Mouse (Mus musculus): ENCODE measurements around the gene AB124611. TPM values are rescaled to one million over a fixed set of nuclear protein-coding genes. Genes with fewer than 3 reads are reported as not detected.

Gene AB124611
- polyA plus RNA-seq, 1 experiment from 2014 or later: 5.2 TPM

DNA sequence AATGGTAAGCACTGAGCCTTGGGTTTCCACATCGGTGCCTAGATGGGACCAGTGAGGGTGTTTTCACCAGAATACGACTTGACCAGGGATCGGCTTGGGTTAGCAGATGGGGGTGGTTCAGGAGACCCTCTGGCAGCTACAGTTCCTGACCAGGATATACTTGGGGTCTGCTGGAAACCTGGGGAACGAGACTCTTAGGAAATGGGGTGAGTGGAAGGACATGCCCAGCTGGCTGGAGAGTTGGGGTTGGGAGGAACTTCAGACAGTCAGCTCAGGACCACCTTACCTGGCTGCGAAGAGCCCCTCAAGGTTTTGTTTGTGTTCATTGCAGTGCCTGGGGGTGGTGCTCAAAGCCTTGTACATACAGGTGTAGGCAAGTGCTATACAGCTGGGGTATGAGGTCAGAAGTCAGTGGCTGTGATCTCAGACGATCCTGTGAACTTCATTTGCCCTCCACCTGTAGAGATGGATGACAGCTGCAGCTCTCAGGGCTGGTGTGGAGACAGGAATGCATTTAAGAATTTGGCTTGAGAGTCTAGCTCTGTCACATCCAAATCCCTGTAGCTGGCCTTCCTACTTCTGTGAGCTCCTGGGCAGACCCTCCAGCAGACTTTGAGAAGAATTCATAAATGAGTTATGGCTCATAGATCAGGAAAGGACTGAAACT is 27.8 kb downstream of the AB124611 start:
- no peak overlapping the region for H3K4me3 ChIP-seq (replicated peaks)
- no peak overlapping the region for H3K4me2 ChIP-seq
- H3K9me3 ChIP-seq (replicated peaks): no peaks in the 10 kb centered on the region
- H3K4me1 ChIP-seq: peaks cover 18% of the 10 kb centered on the region
- H3K9ac ChIP-seq: no peak overlapping the region
- ATAC-seq (replicated peaks; ENCODE audit: low FRiP score): no peak
- no peaks in the 10 kb centered on the region for H3K27me3 ChIP-seq
- peaks cover 42% of the 10 kb centered on the region for H3K36me3 ChIP-seq
- WGBS: 87% methylated on average over 6 of the region's 6 CpGs
- no peak overlapping the region for H3K27ac ChIP-seq

DNA sequence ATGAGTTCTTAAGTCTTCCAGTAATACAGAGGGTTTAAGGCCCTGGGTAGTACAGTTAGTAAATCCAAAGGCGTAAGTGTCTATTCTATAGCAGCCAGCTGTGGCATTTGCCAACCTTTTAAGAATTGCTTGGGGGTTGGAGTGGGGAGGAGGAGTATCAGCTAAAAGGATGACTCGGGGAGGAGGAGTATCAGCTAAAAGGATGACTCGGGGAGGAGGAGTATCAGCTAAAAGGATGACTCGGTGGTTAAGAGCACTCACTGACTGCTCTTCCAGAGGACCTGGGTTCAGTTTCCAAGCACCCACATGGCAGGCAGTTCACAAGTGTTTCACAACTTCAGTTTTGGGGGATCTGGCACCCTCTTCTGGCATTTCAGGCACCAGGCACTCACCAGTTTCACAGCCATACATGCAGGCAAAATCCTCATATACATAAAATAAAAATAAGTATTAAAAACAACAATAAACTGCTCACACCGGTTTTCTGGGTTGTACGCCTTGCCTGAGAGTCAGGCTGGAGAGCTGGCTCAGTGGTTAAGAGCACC is 29.3 kb downstream of the AB124611 start:
- ATAC-seq (replicated peaks; ENCODE audit: low FRiP score): no peak
- WGBS: 81% methylated on average over 6 of the region's 6 CpGs
- no peak overlapping the region for H3K4me2 ChIP-seq
- H3K27ac ChIP-seq: no peak overlapping the region
- no peaks in the 10 kb centered on the region for H3K27me3 ChIP-seq
- H3K4me1 ChIP-seq: peaks cover 12% of the 10 kb centered on the region
- peaks cover 38% of the 10 kb centered on the region for H3K36me3 ChIP-seq
- H3K9me3 ChIP-seq (replicated peaks): no peaks in the 10 kb centered on the region
- H3K4me3 ChIP-seq (replicated peaks): no peak overlapping the region
- H3K9ac ChIP-seq: no peak overlapping the region

GRCm38 (mm10) chr9:21556996-21557395 is 31.0 kb downstream of the AB124611 start:
- Histone ChIP-seq H3K4me3 (replicated peaks) (no peak overlapping the region), H3K27me3 (no peaks in the 10 kb centered on the region), H3K27ac (no peak overlapping the region), H3K4me2 (no peak overlapping the region), H3K9ac (no peak overlapping the region), H3K9me3 (replicated peaks) (no peaks in the 10 kb centered on the region), H3K36me3 (peaks cover 40% of the 10 kb centered on the region), H3K4me1 (peaks cover 12% of the 10 kb centered on the region)
- WGBS: 85% methylated on average over 2 of the region's 2 CpGs
- ATAC-seq (replicated peaks; ENCODE audit: low FRiP score): no peak

DNA sequence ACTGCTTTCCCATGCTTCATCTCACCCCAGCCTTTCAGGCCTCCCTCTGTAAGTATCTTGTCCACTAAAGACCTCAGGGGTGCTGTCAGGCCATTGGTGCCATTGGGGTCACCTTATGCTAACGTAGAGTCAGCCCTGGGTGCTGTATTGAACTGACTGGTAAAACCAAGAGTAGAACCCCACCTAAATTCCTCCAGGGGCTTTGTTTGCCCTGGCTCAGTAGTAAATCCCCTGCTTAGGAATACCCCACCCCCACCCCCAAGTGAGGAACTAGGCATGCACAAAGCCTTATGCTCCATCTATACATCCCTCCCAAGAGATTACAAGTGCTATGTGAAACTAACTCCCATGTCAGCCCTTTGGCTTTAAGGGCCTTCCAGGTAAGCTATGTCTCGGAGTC is 31.6 kb downstream of the AB124611 start:
- Histone ChIP-seq H3K4me3 (replicated peaks) (no peak overlapping the region), H3K27me3 (no peaks in the 10 kb centered on the region), H3K4me1 (peaks cover 12% of the 10 kb centered on the region), H3K9me3 (replicated peaks) (no peaks in the 10 kb centered on the region), H3K27ac (no peak overlapping the region), H3K4me2 (no peak overlapping the region), H3K9ac (no peak overlapping the region), H3K36me3 (peaks cover 40% of the 10 kb centered on the region)
- no peak for ATAC-seq (replicated peaks; ENCODE audit: low FRiP score)
- 87% methylated on average over 2 of the region's 2 CpGs for WGBS

GRCm38 (mm10) chr9:21558366-21558765 is 32.4 kb downstream of the AB124611 start:
- WGBS: 76% methylated on average over 4 of the region's 4 CpGs
- peak; percentile 77 for ATAC-seq (replicated peaks; ENCODE audit: low FRiP score)

DNA sequence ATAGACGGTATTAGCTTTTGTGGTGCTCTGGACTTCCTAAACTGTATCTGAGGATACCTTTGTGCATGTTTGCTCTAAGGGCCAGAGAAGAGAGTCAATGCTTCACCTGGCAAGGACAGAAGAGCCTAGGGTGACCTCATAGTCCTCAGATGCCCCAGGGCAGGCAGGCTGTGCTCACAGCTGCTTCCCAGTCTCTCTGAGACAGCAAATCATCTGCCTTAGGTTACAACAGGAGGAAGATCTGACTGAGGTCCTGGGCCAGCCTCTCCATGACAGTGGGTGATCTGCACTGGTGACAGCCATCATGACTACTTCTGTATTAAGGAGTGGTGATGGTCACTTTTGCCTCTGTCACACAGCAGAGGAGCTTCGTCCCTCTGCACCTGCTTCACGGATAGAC is 33.2 kb downstream of the AB124611 start:
- Histone ChIP-seq H3K9ac (no peak overlapping the region), H3K4me1 (peaks cover 12% of the 10 kb centered on the region), H3K27ac (no peak overlapping the region), H3K4me3 (replicated peaks) (no peak overlapping the region), H3K4me2 (no peak overlapping the region), H3K9me3 (replicated peaks) (no peaks in the 10 kb centered on the region), H3K27me3 (no peaks in the 10 kb centered on the region), H3K36me3 (peaks cover 32% of the 10 kb centered on the region)
- WGBS: 92% methylated on average over 3 of the region's 3 CpGs
- ATAC-seq (replicated peaks; ENCODE audit: low FRiP score): no peak

More at GRCm38 (mm10) chr9:21558366-21558765, 32.4 kb downstream of the AB124611 start:
- no peak overlapping the region for H3K4me2 ChIP-seq
- H3K27me3 ChIP-seq: no peaks in the 10 kb centered on the region
- H3K27ac ChIP-seq: no peak overlapping the region
- peaks cover 37% of the 10 kb centered on the region for H3K36me3 ChIP-seq
- H3K9ac ChIP-seq: no peak overlapping the region
- H3K4me3 ChIP-seq (replicated peaks): no peak overlapping the region
- H3K9me3 ChIP-seq (replicated peaks): no peaks in the 10 kb centered on the region
- H3K4me1 ChIP-seq: peaks cover 12% of the 10 kb centered on the region

- 80% methylated on average over 1 of the region's 1 CpGs for WGBS
- no peak overlapping the region for H3K27ac ChIP-seq
These were observed 38.4 kb downstream of the AB124611 start for GRCm38 (mm10) chr9:21564420-21564819.

DNA sequence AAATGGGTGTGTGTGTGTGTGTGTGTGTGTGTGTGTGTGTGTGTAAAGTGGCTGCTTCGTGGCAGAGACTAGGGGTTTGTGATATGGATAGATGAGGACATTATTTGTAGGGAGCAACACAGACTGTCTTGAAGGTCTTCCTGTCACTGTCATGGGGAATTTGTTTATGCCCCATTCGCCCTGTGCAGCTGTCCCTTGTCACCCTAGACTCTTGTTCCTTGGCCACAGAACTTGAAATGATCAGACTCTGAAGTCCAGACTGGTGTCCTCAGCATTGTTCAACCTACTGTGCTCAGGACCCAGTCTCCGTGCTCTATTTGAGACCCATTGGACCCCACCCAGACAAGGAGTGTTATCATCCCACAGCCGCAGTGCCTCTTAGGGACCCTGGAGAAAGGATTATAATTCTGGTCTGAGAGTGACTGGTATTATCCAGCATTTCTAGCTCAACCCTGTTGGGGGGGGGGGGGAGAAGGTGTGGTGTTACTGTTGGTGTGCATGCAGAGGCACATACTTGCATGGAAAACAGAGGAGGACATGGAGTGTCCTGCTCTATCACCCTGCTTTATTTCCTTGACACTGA is 39.1 kb downstream of the AB124611 start:
- no peak overlapping the region for H3K4me3 ChIP-seq (replicated peaks)
- H3K9me3 ChIP-seq (replicated peaks): no peaks in the 10 kb centered on the region
- H3K4me1 ChIP-seq: no peaks in the 10 kb centered on the region; the same call in 1 of the 2 replicates
- H3K36me3 ChIP-seq: peaks cover 26% of the 10 kb centered on the region
- no peak overlapping the region for H3K27ac ChIP-seq
- H3K27me3 ChIP-seq: no peaks in the 10 kb centered on the region
- ATAC-seq (replicated peaks; ENCODE audit: low FRiP score): no peak
- H3K4me2 ChIP-seq: no peak overlapping the region
- H3K9ac ChIP-seq: no peak overlapping the region
- WGBS: 74% methylated on average over 4 of the region's 4 CpGs

More at GRCm38 (mm10) chr9:21564420-21564819, 38.4 kb downstream of the AB124611 start:
- Histone ChIP-seq H3K4me3 (replicated peaks) (no peak overlapping the region), H3K27me3 (no peaks in the 10 kb centered on the region), H3K9me3 (replicated peaks) (no peaks in the 10 kb centered on the region), H3K9ac (no peak overlapping the region), H3K4me1 (no peaks in the 10 kb centered on the region; the same call in 1 of the 2 replicates), H3K36me3 (peaks cover 19% of the 10 kb centered on the region), H3K4me2 (no peak overlapping the region)
- no peak for ATAC-seq (replicated peaks; ENCODE audit: low FRiP score)

DNA sequence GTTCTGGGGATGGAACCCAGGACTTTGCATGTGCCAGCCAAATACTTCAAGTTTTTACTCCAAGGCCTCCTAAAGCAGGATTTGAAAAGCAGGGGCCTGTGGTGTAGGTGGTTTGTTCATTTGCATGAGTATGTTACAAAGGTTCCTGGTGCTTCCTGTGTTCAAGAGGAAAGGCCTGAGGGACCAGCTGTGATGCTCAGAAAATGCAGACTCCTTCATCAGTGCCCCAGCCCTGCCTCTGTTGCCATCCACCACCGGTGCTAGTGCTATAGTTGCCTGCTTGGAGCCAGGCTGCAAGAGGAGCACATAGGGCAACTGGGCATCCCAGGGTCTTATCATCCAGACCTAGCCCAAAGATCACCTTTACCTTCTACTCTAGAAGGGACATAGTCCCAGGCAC is 40.6 kb downstream of the AB124611 start:
- Histone ChIP-seq H3K27me3 (no peaks in the 10 kb centered on the region), H3K27ac (no peak overlapping the region)
- WGBS: 86% methylated on average over 1 of the region's 1 CpGs

DNA sequence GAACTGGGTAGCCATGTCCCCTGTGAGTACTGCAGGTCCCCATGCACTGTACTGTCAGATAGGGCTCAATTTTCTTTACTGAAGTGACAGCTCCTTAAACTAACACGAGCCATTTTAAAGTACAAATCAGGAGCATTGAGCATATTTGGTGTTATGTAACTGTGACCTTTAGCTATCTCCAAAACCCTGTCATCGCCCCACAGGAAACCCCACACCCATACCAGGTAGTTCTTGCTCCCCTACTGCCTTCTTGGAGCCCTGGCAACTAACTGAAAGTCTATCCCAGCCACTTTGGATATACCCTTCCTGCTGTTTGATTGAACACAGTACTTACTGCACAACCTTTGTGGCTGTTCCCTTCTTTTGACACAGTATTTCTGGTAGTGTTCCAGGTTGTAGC is 41.1 kb downstream of the AB124611 start:
- 88% methylated on average over 2 of the region's 2 CpGs for WGBS

More for the DNA sequence above, 40.6 kb downstream of the AB124611 start:
- no peak for ATAC-seq (replicated peaks; ENCODE audit: low FRiP score)
- no peaks in the 10 kb centered on the region for H3K9me3 ChIP-seq (replicated peaks)
- no peak overlapping the region for H3K4me2 ChIP-seq
- H3K9ac ChIP-seq: no peak overlapping the region
- no peak overlapping the region for H3K4me3 ChIP-seq (replicated peaks)
- H3K36me3 ChIP-seq: peaks cover 34% of the 10 kb centered on the region
- H3K4me1 ChIP-seq: no peaks in the 10 kb centered on the region; the same call in 1 of the 2 replicates

DNA sequence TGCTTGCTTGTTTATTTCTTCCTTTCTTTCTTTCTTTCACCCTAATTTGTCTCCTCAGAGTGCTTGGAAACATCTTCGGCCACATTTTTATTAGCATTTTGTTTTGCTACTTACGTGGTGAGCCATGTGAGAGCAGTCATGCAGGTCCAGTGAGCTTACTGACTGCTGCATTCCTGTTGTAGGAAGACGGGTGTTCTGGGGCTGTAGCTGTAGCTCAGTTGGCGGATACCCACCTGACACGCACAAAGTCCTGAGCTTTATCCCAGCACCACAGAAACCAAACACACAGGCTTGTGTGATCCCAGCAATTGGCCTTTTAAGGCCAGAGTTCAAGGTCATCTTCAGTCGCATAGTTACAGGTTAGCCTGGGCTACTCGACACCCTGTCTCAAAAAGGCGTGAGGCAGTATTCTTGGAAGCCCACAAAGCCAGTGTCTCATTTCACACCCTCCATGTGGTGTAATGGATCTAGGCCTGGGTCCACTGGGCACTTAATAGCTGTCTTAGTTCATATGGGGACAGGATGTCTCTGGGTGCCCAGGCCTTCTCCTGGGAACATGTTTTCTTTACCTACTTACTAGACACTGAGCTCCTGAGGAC is 42.8 kb downstream of the AB124611 start:
- ATAC-seq (replicated peaks; ENCODE audit: low FRiP score): no peak
- 66% methylated on average over 8 of the region's 8 CpGs for WGBS
- Histone ChIP-seq H3K27ac (no peak overlapping the region), H3K4me1 (no peaks in the 10 kb centered on the region; the same call in 1 of the 2 replicates), H3K9me3 (replicated peaks) (no peaks in the 10 kb centered on the region), H3K27me3 (no peaks in the 10 kb centered on the region), H3K36me3 (peaks cover 51% of the 10 kb centered on the region), H3K9ac (no peak overlapping the region), H3K4me3 (replicated peaks) (no peak overlapping the region), H3K4me2 (no peak overlapping the region)

More for the DNA sequence above, 41.1 kb downstream of the AB124611 start:
- no peak for ATAC-seq (replicated peaks; ENCODE audit: low FRiP score)
- Histone ChIP-seq H3K9me3 (replicated peaks) (no peaks in the 10 kb centered on the region), H3K4me2 (no peak overlapping the region), H3K4me3 (replicated peaks) (no peak overlapping the region), H3K36me3 (peaks cover 36% of the 10 kb centered on the region), H3K27ac (no peak overlapping the region), H3K9ac (no peak overlapping the region), H3K27me3 (no peaks in the 10 kb centered on the region), H3K4me1 (no peaks in the 10 kb centered on the region; the same call in 1 of the 2 replicates)
